Mouse (Mus musculus) heart, adult 9 months (tissue): ENCODE measurements around the gene Cda.
A peak's percentile ranks its signal among the peaks of the same experiment; 100 is the strongest.

Experiments
- DNase-seq, 2 experiments: peaks; one replicate each; pipeline ENCODE4 v3.0.0; 2022; ENCODE audit warnings: low spot score in 2 of 2

Cda gene

DNA sequence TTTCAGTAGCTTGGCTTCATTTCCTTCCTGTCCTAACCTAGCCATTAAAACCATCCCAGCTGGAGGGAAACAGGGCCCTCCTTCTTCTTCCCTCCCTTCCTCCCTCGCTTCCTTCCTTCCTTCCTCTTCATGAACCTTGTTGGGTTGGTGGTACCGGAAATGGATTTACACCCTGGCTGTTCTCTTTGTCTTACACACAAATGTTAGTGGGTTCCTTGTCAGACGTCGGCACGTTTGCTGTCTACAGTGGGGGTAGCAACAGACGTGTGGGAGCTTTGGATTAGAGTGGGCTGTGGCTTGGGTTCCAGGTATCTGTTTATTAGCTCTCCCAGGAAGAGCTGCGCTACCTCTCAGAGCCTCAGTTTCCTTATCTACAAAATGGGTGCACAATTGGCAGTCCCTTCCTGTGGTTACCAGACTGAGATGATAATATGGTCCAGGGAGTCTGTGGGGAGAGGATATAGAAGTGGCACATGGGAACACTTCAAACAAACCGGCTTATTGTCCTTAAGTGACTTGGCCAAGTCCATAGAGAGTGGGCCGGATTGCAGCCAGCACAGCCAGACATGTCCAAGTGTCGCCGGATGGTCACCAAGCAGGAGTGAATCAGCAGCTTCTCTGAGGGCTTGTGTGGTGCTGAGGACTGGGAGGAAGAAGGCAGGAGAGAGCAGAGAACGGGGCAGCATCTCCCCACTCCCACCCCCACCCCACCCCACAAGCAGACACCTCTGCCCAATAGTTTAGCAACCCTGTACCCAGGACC, 887 bp upstream of the Cda start:
- peak; percentile 17 to 44 for DNase-seq

DNA sequence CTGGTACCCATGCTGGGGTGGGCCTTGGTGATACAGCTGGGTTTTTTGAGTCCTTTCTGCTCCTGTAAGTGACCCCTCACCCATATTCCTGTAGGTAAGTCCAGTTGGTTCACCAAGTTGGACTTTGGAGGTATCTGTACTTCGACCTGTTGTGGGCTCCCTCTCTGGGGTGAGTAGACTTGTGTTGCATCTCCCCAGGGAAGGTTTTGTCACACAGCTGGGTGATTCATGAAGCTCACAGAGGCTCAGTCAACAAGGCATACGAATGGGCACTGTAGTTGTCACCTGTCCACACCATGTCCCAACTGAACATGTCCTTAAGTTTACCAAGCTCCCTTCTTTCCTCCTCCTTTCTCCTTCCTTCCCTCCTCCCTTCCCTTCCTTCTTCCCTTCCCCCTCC, 1.2 kb downstream of the Cda start:
- no peak for DNase-seq

DNA sequence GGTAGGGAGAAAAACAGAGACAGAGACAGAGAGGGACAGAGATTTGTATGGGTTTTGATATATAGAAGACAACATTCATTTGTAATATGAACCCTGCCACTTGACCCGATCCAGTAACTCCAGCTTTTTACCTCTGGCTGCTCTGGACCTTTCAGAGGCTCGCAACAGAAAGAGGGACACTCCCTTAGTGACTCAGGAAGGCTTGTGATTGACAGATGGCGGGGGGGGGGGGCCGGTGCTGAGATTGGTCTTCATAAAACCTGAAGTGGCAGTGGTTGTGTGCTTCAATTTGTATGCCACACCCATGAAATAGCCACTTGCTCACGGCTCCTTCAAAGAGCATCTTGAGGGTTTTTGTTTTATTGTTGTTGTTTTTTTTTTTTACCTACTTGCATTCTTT, 4.3 kb downstream of the Cda start:
- DNase-seq = no peak

DNA sequence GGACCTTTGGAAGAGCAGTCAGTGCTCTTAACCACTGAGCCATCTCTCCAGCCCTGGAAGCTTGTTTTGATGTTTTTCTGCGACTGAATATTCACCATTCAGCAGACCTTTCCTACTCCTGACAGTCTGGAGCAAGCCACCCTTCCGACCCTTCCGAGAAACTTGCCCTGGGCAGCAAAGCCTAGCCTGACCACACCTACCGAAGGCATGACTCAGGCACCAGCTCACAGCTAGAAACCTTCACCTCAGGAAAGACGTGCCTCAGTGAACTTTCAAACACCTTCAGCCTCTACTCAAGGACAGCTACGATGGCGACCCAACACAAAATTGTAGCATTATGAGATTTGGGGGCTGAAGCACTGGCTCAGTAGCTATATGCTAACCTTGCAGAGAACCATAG, 4.9 kb downstream of the Cda start:
- no peak for DNase-seq

DNA sequence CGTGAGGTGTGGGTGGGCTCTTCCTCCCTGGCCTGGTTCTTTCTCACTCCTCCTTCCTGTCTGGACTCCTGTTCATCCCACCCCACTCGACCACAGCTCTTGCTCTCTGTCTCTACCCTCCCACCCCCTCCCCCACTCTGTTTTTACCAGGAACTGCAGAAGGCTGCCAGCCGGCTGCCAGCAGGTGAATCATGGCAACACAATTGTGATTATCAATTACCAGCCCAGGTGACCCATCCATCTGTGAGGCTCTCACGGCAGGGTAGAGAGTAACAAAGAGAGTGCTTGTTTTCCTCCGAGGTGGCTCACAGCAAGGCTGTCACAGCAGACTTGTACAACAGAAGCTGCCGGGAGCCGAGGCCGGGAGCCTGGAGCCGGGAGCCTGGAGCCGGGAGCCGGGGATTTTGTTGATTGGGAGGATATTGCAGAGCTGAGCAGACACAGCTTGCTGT, 6.4 kb downstream of the Cda start:
- no peak for DNase-seq

DNA sequence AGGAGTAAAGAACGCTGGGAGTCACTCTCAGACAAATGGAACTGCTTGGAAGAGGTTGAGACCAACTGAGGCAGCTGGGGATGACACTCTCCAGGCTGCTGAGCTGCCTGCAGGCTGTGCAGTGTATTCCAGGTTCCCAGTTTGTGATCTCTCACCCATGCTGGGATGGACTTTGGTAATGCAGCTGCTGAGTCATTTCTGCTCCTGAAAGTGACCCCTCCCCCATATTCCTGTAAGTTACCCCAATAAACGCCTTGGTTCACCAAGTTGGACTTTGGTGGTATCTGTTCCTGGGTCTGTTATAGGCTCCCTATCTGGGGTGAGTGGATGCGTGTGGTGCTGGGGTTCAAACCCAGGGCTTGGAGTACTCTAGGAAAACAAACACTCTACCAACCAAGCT, 9.6 kb downstream of the Cda start:
- DNase-seq = no peak

DNA sequence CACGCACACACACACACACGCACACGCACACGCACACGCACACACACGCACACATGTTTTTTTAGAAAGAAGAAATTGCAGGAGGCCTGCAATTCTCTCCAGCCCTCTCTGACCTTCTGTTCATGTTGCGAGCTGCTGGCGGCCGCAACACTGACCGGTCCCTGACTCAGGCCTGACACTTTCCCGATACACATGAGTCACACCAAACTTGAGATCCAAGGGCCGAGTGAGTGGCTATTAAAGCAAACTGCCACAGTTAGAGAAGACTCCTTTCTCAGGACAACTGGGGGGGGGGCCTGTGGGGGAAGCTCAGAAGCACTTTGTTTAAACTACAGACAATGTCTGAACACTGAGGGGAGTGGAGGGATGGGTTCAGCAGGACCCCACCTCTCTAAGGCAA, 11.2 kb downstream of the Cda start:
- no peak for DNase-seq

DNA sequence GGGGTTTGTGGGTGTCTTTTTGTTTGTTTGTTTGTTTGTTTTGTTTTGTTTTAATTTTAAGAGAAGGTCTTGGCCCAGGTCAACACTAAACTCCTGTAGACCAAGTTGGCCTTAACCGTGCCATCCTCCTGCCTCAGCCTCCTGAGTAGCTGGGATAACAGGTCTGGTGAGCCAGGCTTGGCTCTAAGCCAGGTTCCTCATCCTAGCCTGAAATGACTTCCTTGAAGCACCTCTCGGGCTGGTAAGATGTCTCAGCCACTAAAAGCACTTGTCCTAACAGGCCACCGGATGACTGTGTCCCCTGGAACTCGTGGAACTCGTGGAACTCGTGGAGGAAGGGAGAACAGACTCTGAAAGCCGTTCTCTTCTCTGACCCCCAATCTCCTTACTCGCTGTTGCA, 11.7 kb downstream of the Cda start:
- DNase-seq = no peak

DNA sequence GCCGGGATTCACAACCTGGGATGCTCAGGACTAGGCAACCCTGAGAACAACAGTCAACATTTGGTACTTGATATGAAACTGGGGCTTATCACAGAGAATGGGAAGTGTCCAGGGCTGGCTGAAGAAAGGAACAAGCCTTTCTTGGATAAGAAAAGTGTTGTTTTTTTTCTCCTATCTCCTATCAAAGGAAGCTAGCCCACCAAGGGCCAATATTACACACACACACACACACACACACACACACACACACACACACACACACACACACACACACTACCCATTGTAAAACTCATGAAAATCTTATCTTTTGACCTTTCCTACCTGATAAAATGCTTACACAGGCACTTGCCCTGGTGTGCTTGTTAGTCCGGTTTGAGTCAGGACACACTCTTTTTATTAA, 12.3 kb downstream of the Cda start:
- DNase-seq = no peak

DNA sequence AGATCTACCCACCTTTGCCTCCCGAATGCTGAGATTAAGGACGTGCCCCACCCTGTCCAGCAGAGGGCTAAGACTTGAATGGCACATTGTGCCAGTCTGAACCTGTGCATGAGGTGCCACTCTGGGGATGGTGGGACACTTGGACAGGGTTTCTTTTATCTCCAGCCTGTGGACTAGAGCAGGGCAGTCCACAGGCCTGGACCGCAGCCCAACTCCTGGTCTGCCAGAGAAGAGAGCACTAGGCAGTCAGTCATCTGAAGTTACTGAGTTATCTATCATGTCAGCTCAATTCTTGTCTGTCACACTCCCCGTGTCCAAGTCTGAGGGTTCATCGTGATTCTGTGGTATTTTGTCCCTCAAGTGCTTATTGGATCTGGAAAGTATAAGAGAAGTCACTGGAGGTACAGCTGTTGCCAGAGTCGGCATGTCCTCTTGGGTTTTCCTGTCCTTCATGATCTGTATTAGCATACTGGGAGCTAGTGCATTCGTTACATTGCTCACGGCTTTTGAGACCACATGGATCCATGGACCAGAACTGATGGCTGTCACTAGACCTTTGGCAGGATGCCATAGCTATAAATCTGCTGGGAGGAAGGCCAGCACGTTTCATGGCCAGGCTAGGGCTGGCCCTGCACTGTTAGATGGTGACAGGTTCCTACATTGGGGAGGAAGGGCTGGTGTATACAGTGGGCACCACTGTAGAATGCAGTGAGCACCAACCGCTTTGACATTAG, 14.2 kb downstream of the Cda start:
- no peak for DNase-seq

DNA sequence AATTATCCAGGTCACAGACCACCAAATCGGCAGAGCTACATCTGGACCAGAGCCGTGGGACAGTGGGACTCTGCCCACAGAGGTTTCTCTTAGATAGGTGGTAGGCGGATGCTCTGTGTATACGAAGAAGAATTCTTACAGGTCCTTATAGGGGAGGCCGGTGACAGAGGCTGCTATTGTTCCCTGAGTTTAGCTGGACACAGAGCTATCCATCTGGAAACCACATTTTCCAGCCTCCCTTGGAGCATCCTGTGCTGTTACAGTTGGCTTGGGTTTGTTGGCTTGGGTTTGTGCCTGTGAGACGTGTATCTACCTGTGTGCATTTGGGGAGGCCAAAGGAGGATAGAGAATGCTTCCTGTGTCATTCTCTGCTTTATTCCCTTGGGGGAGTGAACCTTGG, 15.1 kb downstream of the Cda start:
- DNase-seq = no peak

DNA sequence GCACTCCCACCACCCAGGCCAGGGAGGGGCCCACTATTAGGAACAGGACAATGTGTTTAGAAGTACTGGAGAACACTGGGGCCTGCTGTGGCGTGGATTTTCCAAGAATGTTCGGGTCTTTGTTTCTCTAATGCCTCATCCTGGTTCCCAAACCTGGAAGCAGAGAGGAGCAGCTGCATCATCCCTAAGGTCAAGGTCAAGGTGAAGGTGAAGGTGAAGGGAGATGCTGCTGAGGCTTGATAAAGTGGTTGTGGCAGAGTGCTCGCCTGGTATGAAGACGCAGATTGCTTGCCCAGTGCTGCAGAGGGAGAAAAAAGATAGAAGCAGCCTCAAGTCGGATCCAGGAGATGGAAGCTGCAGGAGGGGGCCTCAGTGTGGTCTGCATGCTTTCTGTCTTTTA, 16.0 kb downstream of the Cda start:
- DNase-seq = no peak

DNA sequence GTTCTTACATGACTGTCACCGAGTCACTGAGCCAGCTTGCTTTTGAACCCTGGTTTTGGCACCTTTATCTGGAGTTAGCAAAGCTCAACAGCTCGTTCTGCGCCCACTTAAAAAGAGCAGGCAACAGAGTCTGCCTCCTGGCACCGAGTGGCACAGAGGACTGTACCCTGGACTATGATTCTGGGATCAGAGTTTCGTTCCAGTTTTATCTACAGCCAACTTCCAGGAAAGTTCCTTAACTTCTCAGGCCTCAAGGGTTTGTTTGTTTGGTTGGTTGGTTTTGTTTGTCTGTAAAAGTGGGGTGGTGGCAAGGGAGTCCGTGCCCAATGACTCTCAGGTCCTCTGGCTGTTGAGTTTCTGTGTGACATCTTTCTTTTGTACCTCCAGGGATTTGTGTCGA, 19.1 kb downstream of the Cda start:
- no peak for DNase-seq

DNA sequence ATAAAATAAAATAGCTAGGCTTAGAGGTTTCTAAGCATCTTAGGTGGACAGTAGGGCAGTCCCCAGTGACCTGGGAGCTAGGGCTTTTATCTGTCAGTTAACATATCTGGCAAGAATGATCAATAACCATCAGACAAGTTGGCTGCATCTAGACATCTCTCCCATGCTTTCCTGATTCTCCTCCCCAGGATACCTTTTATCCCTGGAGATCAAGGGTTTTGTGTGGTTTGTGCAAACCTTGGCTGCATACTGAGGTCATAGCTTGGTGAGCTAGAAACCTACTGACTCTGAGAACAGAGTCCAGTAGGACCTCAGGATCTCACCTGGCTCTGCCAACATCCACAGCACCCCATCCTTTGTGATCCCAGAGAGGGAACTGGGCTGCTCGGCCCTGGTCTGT, 20.5 kb downstream of the Cda start:
- no peak for DNase-seq

DNA sequence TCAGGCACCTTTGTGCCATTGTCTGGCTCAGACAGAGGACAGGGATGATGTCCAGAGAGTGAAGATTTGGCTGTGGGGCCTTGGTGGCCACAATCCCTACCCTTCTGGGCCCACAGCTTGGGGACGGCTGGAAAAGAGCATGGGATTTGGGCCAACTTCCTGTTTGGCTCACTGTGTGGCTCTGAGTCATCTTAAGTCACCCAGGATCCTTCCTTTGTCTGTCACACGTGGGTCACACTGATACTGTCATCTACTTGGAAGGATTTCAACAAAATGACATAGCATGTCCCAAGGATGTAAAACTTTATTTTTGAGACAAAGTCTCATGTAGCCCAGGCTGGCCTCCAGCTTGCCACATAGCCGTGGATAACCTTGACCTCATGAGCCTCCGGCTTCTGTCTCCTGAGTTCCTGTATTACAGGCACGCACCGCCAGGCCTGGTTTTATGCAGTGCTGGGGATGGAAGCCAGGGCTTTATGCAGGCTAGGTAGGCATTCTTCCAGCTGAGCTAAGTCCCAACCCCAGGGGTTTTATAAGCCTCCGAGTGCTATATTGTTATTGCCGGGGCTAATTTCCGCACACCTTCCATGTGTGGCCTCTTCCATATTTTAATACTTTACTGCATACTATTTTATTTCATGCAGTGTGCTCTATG, 22.8 kb downstream of the Cda start:
- DNase-seq = peak; percentile 49 to 64

DNA sequence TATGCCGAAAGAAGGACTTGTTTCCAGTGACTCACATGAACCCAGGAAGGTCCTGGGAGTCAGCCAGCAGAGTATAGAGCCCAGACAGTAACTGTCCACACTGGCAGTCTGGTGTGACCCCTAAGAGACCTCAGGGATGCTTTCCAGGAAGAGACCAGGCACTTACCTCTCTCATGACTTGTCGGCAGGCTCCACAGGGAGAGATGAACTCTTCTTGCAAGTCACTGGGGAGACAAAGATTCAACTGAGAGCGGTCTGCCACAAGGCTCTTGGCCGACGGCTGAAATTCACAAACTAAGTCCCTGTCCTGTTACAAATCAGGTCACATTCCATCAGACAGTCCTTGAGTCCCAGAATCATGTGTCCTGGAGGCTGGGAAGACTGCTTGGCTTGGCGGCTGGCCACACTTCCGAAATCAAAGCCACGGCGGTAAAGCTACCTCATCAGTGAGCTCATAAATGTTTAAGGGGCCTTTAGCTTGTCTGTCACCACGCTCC, 24.4 kb downstream of the Cda start:
- DNase-seq = no peak

DNA sequence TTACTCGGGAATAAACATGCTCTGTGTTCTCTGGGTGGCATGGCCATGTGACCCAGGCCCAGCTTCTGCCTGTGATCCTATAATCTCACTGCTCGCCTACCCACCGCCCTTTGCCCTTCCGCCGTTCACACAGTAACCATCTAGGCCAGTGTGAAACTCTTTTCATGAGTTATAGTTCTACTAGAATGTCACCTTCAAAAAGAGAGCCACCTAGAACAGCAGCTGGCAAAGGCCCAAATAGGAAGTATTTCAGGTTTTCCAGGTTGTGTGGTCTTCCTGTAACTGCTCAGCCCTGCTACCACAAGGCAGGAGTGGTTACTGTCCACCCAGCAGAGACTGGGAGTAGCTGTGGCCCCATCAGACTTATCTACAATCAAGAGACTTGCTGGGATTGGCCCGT, 25.0 kb downstream of the Cda start:
- no peak for DNase-seq

DNA sequence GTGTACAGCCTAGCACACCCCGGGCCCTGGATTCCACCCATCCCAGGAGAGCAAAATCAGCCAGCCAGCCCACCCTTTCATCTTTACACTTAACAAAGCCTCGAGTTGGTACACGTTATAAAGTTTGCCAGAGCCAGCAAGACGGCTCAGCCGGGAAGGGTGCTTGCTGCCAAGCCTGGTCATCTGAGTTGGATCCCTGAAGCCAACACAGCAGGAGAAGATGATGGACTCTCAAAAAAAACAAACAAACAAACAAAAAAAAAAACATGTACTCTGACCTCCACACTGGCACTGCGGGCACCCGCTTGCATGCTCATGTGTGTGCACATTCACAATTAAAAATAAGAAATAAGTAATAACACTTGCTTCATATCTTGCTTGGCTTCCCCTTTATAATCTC, 25.7 kb downstream of the Cda start:
- DNase-seq = no peak

DNA sequence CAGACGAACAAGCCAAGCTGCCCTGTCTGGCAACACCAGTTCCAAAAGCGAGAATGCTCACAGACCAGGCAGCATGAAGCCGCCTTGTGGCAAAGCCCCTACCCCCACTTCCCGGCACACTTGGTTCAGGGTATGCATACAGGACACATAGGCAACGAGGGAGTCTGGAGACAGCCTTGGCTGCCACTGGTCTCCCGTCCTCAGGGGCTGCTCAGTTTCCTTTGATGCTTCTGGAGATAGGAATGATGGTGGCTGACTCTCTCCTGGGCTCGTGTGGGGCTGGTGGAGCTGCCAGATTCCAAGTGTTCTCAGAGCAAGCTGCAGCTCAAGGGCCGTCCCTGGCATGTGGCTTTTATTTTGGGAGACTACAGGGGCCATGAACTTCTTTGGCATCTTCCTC, 26.4 kb downstream of the Cda start:
- no peak for DNase-seq

DNA sequence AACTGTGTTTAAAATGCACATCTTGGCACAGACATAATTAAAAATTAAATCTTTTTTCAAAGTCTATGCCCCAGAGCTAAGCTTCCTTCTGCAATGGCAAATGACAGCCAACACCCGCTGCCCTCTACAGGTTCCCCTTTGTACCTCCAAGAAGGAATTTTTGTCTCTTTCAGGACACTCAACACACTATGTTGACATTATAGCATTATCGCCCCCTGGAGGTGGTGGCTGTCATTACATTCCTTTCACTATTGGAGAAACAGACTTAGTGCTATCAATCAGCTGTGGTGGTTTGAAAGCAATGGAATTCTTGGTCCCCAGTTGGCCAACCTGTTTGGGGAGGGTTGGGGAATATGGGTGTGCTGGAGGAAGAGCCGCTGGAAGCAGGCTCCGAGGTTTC, 27.8 kb downstream of the Cda start:
- DNase-seq = no peak

DNA sequence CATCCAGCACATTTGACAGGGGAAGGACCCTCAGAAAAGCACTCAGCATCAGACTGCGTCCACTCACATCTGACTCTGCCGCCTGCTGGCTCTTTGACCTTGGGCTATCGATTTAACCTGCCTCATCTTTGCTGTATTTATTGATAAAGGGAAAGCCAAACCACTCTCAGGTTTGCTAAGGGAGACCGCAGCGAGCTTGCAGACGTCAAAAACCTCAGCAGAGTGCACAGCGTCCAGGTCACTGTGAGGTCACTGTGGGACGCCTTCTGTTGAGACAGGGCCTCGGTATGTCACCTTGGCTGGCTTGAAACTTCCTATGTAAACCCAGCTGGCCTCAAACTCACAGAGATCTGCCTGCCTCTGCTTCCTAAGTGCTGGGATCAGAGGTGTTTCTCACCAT, 30.5 kb downstream of the Cda start:
- DNase-seq = no peak

DNA sequence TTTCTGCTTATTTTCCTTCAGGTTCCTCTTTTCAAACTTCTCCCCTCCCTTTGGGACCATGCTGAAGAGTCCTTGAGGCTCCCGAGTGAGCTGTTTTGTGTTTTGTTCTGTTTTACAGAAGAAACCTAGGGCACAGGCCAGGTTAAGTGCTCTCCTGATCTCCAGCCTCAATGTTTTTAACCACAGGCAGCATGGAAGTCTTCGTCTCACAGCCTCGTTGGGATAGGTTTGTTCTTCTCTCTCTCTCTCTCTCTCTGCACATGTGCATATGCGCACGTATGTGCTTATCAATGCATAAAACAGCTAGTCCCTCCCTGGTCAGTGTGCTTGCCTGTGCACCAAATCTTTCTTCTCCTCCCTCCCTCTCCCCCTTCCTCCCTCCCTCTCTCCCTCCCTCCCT, 30.9 kb downstream of the Cda start:
- DNase-seq = no peak

DNA sequence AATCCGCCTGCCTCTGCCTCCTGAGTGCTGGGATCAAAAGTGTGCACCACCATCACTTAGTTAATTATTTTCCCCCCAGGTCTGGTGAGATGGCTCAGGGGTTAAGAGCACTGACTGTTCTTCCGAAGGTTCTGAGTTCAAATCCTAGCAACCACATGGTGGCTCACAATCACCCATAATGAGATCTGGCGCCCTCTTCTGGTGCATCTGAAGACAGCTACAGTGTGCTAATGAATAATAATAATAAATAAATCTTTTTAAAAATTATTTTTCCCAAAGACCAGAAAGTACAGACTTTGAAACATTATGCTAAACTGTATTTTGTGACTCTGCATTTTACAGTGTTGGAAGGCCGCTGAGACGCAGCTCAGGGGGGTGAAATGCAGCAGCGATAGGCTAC, 32.1 kb downstream of the Cda start:
- DNase-seq = no peak
